Mouse (Mus musculus) megakaryocyte, embryonic 14.5 days (primary cell): ENCODE data around the gene Cd27.

ENCODE experiments used
- FLI1 ChIP-seq: IDR thresholded peaks from 2 replicates; pipeline ENCODE4 v1.6.1; 2012; ENCODE audit warnings: low read length, inconsistent platforms, mixed read lengths
- GATA1 ChIP-seq: IDR thresholded peaks from 3 replicates; pipeline ENCODE4 v1.6.1; 2012; ENCODE audit warnings: mixed read lengths, low read length, inconsistent platforms, borderline replicate concordance

DNA sequence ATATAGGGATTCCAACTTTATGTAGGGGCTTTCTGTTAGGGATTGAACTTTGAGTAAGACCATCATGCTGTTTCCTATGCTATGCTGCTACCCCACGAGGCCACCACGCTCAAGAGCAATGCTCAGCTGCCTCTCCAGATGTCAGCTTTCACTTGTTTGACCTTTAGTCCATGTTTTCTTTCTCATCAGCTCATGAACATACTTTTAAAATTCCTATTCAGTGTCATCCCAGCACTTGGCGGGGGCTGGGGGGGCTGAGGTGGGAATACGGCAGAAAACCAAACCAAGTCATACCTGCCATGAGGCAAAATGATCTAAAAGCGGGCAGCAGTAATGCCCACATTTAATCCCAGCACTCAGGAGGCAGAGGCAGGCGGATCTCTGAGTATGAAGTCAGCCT, 23.7 kb downstream of the Cd27 start:
- TF ChIP-seq GATA1: no peak
- TF ChIP-seq FLI1: no peak
